Mouse (Mus musculus) natural killer cell, adult 2 months (primary cell): Measurements from ENCODE around the gene Arhgef40.
A peak's percentile ranks its signal among the peaks of the same experiment; 100 is the strongest.
"Not testable (repeated sequence)": the region's sequence is repeated elsewhere in the genome, so short reads cannot be mapped to it uniquely, and the experiment has no call there.

Experiments
- DNase-seq, 2 experiments: peaks; one replicate each; pipeline ENCODE4 v3.0.0; 2022; ENCODE audit warnings: low spot score in 2 of 2

Gene Arhgef40

DNA sequence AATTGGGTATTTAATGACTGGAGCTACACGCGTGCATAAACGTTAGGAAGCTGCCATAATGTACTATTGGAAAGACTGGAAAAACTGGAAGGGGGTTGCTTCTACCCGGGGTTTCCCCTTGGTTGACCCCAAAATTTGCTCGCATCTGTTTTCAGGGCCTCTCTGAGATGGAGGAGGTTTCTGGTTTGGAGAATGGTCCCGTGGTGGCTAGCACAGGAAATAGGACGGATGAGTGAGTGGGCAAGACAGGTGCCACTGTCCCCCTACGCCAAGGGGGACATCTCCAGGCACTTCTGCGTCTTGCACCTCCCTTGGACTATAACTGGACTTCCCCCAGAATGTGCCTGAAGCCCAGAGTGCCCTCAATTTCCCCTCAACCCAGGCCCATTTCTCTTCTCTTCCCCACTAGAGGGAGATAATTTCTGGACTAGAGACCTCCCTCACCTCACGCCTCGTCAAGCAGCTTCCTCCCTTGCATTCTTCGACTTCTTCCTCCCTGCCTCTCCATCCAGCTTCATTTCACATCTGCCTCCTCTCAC, 34.6 kb downstream of the Arhgef40 start:
- DNase-seq = no peak

DNA sequence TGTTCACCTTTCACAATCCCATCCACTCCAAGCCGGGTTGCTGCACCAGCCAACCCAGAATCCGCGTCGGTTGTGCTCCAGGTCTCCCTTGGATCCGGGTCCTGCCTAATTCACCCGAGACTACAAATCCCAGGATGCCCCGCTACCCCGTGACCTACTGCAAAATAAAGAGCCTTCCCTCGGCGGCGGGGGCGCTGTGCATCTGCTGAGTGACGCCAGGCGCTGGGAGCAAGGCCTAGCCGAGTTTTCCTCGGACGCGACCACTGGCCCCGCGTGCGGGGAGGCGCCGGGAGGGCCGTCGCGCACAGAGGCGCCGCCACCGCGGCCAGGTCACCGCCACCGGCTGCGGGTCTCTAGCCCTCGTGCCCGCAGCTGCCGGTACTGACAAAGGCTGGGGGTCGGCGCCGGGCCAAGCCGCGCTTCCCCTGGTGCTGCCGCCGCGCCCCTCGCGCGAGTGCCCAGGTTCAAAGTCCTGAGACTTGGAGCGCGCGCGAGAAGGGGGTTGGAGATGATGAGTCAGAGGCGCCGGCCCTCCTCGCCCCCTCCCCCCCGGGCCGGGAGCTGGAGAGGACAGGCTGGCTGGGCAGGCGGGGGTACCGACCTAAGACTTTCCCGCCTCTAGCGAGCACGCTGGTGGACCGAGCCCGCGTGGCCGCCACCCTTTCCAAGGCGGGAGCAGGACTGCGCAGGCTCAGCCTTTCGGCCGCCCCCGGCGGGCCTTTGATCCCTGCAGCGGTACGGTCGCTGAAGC, 35.2 kb downstream of the Arhgef40 start:
- DNase-seq = peak; percentile 92 to 95

GRCm38 (mm10) chr14:52020486-52021137, 36.1 kb downstream of the Arhgef40 start, which contains the start of gene Zfp219:
Gene Zfp219 (minus strand): TSS chr14:52020733.
- peak; percentile 26 to 45 for DNase-seq

- no peak for DNase-seq
Observed at GRCm38 (mm10) chr14:52021138-52021529, 36.6 kb downstream of the Arhgef40 start.

GRCm38 (mm10) chr14:52021568-52022212, 37.2 kb downstream of the Arhgef40 start:
- no peak for DNase-seq

DNA sequence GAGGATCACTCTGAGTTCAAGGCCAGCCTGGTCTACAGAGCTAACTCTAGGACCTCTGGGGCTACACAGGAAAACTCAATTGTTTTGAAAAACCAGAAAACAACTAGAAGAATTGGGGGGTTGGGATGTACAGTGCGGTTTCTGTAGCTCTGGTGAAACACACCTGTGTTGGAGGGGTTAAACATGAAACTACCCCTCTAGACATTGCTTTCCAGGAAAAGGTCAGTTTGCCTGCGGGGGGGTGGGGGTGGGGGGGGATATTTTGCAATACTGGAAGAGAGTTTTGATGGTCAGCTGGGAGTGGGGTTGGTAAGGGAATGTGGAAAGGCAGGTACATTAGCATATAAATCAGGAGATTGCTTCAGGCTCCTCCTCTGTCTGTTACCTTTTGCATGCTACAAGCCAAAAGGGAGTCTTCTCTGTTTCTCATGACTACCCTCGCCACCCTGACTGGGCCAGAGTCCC, 37.8 kb downstream of the Arhgef40 start:
- no peak for DNase-seq

DNA sequence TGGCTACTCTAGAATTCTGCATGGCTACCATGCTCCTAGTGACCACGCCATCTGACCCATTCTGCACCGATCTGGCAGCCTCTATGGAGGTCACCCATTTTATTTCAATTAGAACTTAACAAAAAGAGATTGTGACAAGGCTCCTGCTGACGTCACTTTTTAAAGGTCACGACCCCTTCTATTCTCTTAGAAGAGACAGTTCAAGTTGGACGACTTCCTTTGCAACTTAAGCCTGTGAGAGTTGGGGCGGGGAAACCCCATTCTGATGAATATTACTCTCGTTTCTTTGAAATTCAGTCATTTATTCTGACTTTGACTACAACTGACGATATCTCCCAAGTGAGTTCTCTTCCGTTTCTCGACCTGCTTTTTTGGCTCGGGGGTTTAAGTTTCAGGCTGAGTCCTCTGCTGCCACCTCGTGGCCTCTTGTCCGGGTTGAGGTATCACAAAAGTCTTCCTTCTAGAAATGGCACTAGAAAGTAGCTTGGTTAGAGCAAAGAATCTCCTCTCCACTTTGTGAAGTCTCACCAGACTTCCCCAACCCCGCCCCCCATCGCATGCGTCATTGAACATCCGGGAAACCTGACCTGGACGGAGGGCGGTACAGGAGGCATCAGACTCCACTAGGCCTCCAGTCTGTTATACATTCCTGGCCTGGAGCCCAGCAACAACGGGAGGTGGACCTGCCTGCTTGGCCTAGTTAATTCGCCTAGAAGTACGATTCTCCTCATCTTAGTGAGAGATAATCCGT, 38.4 kb downstream of the Arhgef40 start:
- peak; percentile 90 to 91 for DNase-seq

DNA sequence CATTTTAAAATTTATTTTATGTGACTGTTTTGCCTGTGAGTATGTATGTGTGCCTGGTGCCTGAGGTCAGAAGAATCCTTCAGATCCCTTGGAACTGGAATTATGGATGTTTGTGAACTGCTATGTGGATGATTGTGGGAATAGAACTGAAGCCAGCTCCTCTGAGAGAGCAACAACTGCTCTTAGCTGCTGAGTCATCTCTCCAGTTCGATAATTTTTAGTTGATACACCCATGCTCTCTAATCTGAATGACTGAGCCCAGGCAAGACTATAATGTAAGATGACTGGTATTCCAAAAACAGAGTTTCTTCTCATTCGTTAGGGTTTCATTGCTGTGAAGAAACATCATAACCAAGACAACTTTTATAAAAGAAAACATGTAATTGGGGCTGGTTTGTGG, 39.6 kb downstream of the Arhgef40 start:
- DNase-seq = no peak

GRCm38 (mm10) chr14:52026342-52026741, 41.8 kb downstream of the Arhgef40 start:
- no peak for DNase-seq

DNA sequence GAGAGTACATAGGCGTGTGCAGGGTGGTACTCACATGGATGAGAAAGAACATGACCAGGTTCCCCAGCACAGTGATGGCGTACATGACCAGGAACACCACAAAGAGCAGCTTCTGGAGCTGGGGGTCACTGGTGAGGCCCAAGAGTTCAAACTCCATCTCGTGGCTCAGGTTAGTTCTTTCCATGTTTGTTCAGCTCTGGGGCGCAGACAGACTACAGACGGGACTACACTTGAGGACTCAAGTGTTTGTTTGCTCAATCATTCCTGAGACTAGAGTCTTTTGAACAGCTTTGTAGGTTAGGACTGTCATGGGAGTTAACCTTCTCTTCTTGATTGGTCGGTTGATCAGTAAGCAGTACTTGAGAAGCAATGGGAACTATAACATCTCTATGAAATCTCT, 51.4 kb downstream of the Arhgef40 start:
- DNase-seq = no peak

DNA sequence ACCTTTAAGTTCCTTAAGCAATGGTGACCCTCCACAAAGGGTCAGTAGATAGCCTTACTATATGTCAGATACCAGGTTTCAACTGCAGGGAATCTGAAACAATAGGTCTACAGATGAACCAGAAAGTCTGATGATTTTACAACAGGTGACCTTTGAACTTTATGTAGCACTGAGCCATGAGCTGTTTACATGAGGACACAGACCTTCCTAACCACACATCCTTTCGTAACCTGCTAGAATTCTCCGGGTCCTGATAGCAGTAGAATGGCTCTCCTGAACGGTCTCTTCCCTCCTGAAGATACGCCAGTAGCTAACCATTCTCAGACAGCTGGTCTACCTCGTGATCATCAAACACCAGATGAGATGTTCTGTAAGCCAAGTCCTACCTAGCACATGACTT, 54.8 kb downstream of the Arhgef40 start:
- no peak for DNase-seq

DNA sequence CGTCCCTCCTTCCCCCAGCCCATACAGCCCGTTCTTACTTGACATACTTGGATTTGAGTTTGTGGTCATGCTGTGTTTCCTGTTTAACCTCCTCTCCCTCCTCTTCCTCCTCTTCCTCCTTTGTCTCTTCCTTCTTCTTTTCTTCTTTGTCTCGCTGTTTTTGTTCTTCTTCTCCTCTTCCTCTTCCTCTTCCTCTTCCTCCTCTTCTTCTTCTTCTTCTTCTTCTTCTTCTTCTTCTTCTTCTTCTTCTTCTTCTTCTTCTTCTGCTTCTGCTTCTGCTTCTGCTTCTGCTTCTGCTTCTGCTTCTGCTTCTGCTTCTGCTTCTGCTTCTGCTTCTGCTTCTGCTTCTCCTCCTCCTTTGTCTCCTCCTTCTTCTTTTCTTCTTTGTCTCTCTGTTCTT, 57.8 kb downstream of the Arhgef40 start, which contains the start of gene Olfr221:
Gene Olfr221, minus strand, starts transcription at position 101 of the 400 bp plus-strand sequence.
- not testable (repeated sequence) for DNase-seq

DNA sequence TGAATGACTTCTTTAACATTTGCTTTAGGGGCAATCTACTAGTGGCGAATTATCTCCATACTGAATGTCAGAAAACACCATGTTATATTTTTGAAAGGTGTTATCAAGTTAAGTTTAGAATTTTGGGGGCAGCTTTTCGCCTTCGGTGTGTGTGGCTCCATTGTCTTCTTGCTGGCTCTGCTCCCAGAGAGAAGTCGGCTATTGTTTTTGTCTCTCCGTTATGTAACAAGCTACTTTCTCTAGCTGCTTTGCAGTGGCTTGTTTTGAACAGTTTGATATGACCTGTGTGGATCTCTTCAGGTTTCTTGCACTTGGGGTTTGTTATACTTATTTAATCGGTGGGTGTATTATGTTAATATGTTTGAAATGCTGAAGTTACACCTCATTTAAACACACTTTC, 58.9 kb downstream of the Arhgef40 start:
- DNase-seq = no peak

DNA sequence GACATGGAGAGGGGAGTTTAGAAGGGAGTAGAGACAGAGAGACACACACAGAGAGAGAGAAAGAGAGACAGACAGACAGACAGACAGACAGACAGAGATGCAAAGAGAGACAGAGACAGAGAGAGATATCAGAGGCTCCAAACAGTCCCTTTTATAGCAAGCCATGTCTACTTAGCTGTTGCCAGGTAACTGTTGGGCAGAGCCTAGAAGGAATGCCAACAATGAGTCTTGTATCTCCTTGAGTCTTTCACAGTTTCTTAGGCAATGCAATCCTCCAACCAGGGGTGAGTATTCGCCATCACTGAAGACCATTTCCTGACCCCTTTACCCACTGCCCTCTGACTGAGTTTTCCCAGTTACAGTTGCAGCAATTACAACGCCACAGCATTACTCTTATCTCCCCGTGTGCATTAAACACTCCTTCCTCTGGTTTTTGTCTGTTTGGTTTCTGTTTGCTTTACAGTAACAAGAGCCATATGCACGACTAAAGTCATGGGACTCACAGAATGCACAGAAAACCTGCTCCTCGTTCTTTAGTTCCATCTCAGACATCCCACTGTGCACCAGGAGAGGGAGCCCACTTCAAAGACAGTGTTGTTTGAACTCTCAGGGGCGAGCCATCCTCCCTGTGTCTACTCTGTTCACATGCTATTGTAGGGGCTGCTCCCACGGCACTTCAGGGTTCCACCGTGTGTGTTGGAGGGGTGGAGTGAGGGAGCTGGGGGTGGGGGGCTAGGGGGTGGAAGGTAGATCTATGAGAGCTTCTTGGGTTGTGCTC, 60.6 kb downstream of the Arhgef40 start:
- DNase-seq = no peak

DNA sequence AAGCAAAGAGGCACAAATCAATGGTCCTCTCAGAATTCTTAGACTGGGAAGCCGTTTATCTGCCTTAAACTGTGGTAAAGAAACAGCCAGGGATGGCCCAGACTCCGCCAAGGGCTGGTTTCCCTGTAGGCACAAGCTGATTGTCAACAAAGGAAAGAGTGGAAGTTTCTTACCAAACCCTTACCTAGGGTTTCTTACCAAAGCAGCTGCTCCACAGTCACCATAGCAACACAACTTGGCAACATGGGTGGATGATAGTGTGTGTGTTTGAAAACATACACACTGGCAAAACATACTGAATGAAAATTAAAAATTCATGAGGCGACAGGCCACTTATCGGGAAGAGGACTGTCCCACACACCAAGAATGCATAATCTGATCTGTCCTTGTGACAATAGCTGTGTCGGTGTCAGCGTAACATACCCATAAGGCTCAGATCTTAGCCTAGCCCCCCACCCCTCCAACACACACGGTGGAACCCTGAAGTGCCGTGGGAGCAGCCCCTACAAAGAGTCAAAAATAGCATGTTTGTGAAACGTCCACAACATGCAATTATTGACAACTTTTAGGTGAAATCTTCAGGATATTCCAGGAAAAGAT, 61.5 kb downstream of the Arhgef40 start:
- DNase-seq = no peak

GRCm38 (mm10) chr14:52052720-52053119, 68.2 kb downstream of the Arhgef40 start:
- DNase-seq = not testable (repeated sequence)
